22 mouse cellular contexts compared by ENCODE assay signal in genomic region chr10:79660298-79660697, GRCm38 (mm10). TPM values are rescaled to one million over a fixed set of nuclear protein-coding genes. Genes with fewer than 3 reads are reported as not detected.
A peak's percentile ranks its signal among the peaks of the same experiment; 100 is the strongest.
DNase-seq lines count a peak whose midpoint lies in the region; ATAC-seq and TF ChIP-seq lines count a peak whose summit lies in the region.
"Had no signal": no experiment of that assay in that cellular context is flagged by ENCODE, and none has a peak within 500 bp of the region (broad histone marks: within the 10 kb centered on the region; RNA-seq: fewer than 3 reads in every experiment).

No protein-coding gene starts in this region.

- no peak overlapping the region for H3K9ac ChIP-seq in heart, adult 2 months (ENCODE audit: low read depth, low read length)
- no peak overlapping the region for H3K9ac ChIP-seq in liver, postnatal 0 days (replicated peaks)
- H3K9ac ChIP-seq: embryonic facial prominence, embryonic 12.5 days; forebrain, embryonic 12.5 days; heart, embryonic 13.5 days; kidney, embryonic 15.5 days; neural tube, embryonic 15.5 days had no signal

- H3K27ac ChIP-seq in heart, adult 2 months, result no peak overlapping the region
- no peak overlapping the region for H3K27ac ChIP-seq in liver, postnatal 0 days (ENCODE audit: low read depth)
- H3K27ac ChIP-seq: embryonic facial prominence, embryonic 12.5 days; forebrain, embryonic 12.5 days; heart, embryonic 13.5 days; kidney, embryonic 15.5 days; neural tube, embryonic 15.5 days had no signal

- 85% methylated on average over 2 of the region's 2 CpGs for WGBS in heart, adult 2 months
- 73% methylated on average over 2 of the region's 2 CpGs for WGBS in liver, postnatal 0 days (ENCODE audit: insufficient replicate concordance)

- TF ChIP-seq EP300 in heart, adult 2 months (IDR thresholded peaks at IDR 0.05; ENCODE audit: insufficient read depth, low read depth, low read length), result no peak
- no peak for TF ChIP-seq EP300 in liver, postnatal 0 days (IDR thresholded peaks at IDR 0.05; ENCODE audit: low read depth)

- ATAC-seq in liver, postnatal 0 days, result no peak

- no peak overlapping the region for H3K4me2 ChIP-seq in liver, postnatal 0 days (ENCODE audit: low read depth, low read length)
- H3K4me2 ChIP-seq: embryonic facial prominence, embryonic 12.5 days; forebrain, embryonic 12.5 days; heart, embryonic 13.5 days; kidney, embryonic 15.5 days; neural tube, embryonic 15.5 days had no signal

- no peak for DNase-seq in heart, adult 2 months
- DNase-seq in heart, adult 9 months (ENCODE audit: low spot score in 2 of 2), result no peak
- DNase-seq in liver, postnatal 0 days, result no peak
- DNase-seq in liver, result no peak
- peak; percentile 32 to 36 for DNase-seq in B cell, adult 2 months
- no peak for DNase-seq in brain, embryonic 14.5 days (ENCODE audit: low read depth)
- no peak for DNase-seq in layer of hippocampus, postnatal 36 days
- no peak for DNase-seq in left cerebral cortex, adult 9 months (ENCODE audit: low spot score in 2 of 2)
- DNase-seq: cerebellum, adult 11-12 months; lung, postnatal 10 days; right cerebral cortex, postnatal 14 days had no signal

- H3K27me3 ChIP-seq in heart, adult 2 months (ENCODE audit: control insufficient read depth, insufficient read depth, low read length), result no peaks in the 10 kb centered on the region
- H3K27me3 ChIP-seq in liver, postnatal 0 days (ENCODE audit: insufficient read depth, low read length), result peaks cover 2% of the 10 kb centered on the region; the same call in 1 of the 2 replicates
- H3K27me3 ChIP-seq: embryonic facial prominence, embryonic 12.5 days; forebrain, embryonic 12.5 days; neural tube, embryonic 15.5 days had no signal

- TF ChIP-seq CTCF in heart, adult 2 months (IDR thresholded peaks at IDR 0.05), result peak; percentile 40
- peak; percentile 56 for TF ChIP-seq CTCF in liver, postnatal 0 days (IDR thresholded peaks at IDR 0.05; ENCODE audit: low read depth)
- peak; percentile 51; the same call in 1 of the 2 replicates for TF ChIP-seq CTCF in brain, embryonic 14.5 days (IDR thresholded peaks at IDR 0.05; ENCODE audit: borderline replicate concordance, extremely low read depth, insufficient read depth, insufficient read length)

- no peaks in the 10 kb centered on the region for H3K79me2 ChIP-seq in heart, adult 2 months (replicated peaks; ENCODE audit: control insufficient read depth, insufficient read depth, low read length)

- no peaks in the 10 kb centered on the region for H3K36me3 ChIP-seq in heart, adult 2 months (ENCODE audit: control insufficient read depth, insufficient read depth, low read length)
- H3K36me3 ChIP-seq in liver, postnatal 0 days (replicated peaks; ENCODE audit: insufficient read depth, low read length), result no peaks in the 10 kb centered on the region
- H3K36me3 ChIP-seq: embryonic facial prominence, embryonic 12.5 days; forebrain, embryonic 12.5 days; heart, embryonic 13.5 days; kidney, embryonic 15.5 days; neural tube, embryonic 15.5 days had no signal

- TF ChIP-seq POLR2A in heart, adult 2 months (IDR thresholded peaks at IDR 0.05; ENCODE audit: insufficient read depth, low read depth, low read length), result no peak
- TF ChIP-seq POLR2A in brain, embryonic 14.5 days (IDR thresholded peaks at IDR 0.05; ENCODE audit: borderline replicate concordance, extremely low read depth, insufficient read depth, insufficient read length, poor library complexity, severe bottlenecking), result no peak

- no peaks in the 10 kb centered on the region for H3K4me1 ChIP-seq in heart, adult 2 months (ENCODE audit: control insufficient read depth, insufficient read depth, low read length)
- no peaks in the 10 kb centered on the region for H3K4me1 ChIP-seq in liver, postnatal 0 days (ENCODE audit: insufficient read depth)
- H3K4me1 ChIP-seq: heart, embryonic 13.5 days had no signal

- no peak overlapping the region for H3K4me3 ChIP-seq in heart, adult 2 months
- H3K4me3 ChIP-seq in liver, postnatal 0 days (ENCODE audit: low read depth, low read length), result no peak overlapping the region
- H3K4me3 ChIP-seq: embryonic facial prominence, embryonic 12.5 days; forebrain, embryonic 12.5 days; heart, embryonic 13.5 days; kidney, embryonic 15.5 days; neural tube, embryonic 15.5 days had no signal

- no peaks in the 10 kb centered on the region for H3K9me3 ChIP-seq in liver, postnatal 0 days (ENCODE audit: low read length)
- H3K9me3 ChIP-seq: embryonic facial prominence, embryonic 12.5 days; forebrain, embryonic 12.5 days; heart, embryonic 13.5 days; kidney, embryonic 15.5 days; neural tube, embryonic 15.5 days had no signal

- intact Hi-C loops in heart, adult 2 months (cut with DNase I), result loop anchor here (10.0 kb wide), 1 partner anchor 905 kb away; the partner anchor contains the start of gene Ccdc105

RNA-seq across cellular contexts. Expression of gene Madcam1, which starts 4.1 kb away (rescaled TPM):
- not detected for total RNA-seq in heart, adult 2 months (2021)
- polyA plus RNA-seq in heart, adult 2 months (2012; rRNA removed), result not detected in 2 replicates
- 0.12 and 0.19 TPM in 2 replicates for polyA plus RNA-seq in liver, postnatal 0 days (2015; fragmentation: Nextera tagmentation; extraction: Ambion mirVana)
- polyA plus RNA-seq in brain, embryonic 14.5 days (2012; rRNA removed), result 0.87 and 1.1 TPM in 2 replicates
- total RNA-seq in layer of hippocampus, postnatal 36 days (2021), result not detected
- total RNA-seq: gastrocnemius, adult 8-10 months; layer of hippocampus, postnatal 25 days; monocyte, adult 5-6 weeks had no signal
- polyA plus RNA-seq: urinary bladder, adult 2 months had no signal

RNA-seq across cellular contexts. Expression of gene Tpgs1, which starts 8.9 kb away (rescaled TPM):
- 10 to 100 TPM; 16.5 to 18.8 TPM for total RNA-seq in heart, adult 2 months (2021)
- 18.0 and 28.1 TPM in 2 replicates for polyA plus RNA-seq in heart, adult 2 months (2012; rRNA removed)
- 24.9 and 25.8 TPM in 2 replicates for polyA plus RNA-seq in liver, postnatal 0 days (2015; fragmentation: Nextera tagmentation; extraction: Ambion mirVana)
- polyA plus RNA-seq in brain, embryonic 14.5 days (2012; rRNA removed), result 68.2 and 69.2 TPM in 2 replicates
- 10 to 100 TPM; 64.6 to 68.3 TPM for total RNA-seq in layer of hippocampus, postnatal 36 days (2021)

RNA-seq across cellular contexts. Expression of gene Odf3l2, which starts 14.8 kb away (rescaled TPM):
- not detected for total RNA-seq in heart, adult 2 months (2021)
- not detected in 2 replicates for polyA plus RNA-seq in heart, adult 2 months (2012; rRNA removed)
- polyA plus RNA-seq in liver, postnatal 0 days (2015; fragmentation: Nextera tagmentation; extraction: Ambion mirVana), result not detected in 2 replicates
- polyA plus RNA-seq in brain, embryonic 14.5 days (2012; rRNA removed), result 0.11 TPM in 1 of 2 replicates, not detected in the other
- total RNA-seq in layer of hippocampus, postnatal 36 days (2021), result under 1 TPM in 1 of 2 experiments, not detected in 1; 0.61 TPM
- total RNA-seq: adrenal gland, postnatal 4 days; monocyte, adult 5-6 weeks had no signal
- polyA plus RNA-seq: embryonic facial prominence, embryonic 12.5 days; forebrain, embryonic 12.5 days; heart, embryonic 13.5 days; hindbrain, embryonic 11.5 days; kidney, embryonic 15.5 days; urinary bladder, adult 2 months had no signal

RNA-seq across cellular contexts. Expression of gene Cdc34, which starts 21.7 kb away (rescaled TPM):
- total RNA-seq in heart, adult 2 months (2021), result 100 to 1,000 TPM; 196 to 216 TPM
- polyA plus RNA-seq in heart, adult 2 months (2012; rRNA removed), result 352 and 397 TPM in 2 replicates
- 77.6 and 80.1 TPM in 2 replicates for polyA plus RNA-seq in liver, postnatal 0 days (2015; fragmentation: Nextera tagmentation; extraction: Ambion mirVana)
- polyA plus RNA-seq in brain, embryonic 14.5 days (2012; rRNA removed), result 121 and 151 TPM in 2 replicates
- total RNA-seq in layer of hippocampus, postnatal 36 days (2021), result 10 to 100 TPM; 67.0 to 70.2 TPM

RNA-seq across cellular contexts. Expression of gene Shc2, which starts 22.6 kb away (rescaled TPM):
- total RNA-seq in heart, adult 2 months (2021), result 1 to 10 TPM; 1.9 to 2.1 TPM
- polyA plus RNA-seq in heart, adult 2 months (2012; rRNA removed), result 2.9 and 3.7 TPM in 2 replicates
- polyA plus RNA-seq in liver, postnatal 0 days (2015; fragmentation: Nextera tagmentation; extraction: Ambion mirVana), result 0.05 and 0.07 TPM in 2 replicates
- polyA plus RNA-seq in brain, embryonic 14.5 days (2012; rRNA removed), result 48.1 and 54.9 TPM in 2 replicates
- total RNA-seq in layer of hippocampus, postnatal 36 days (2021), result 10 to 100 TPM; 44.0 to 44.8 TPM
- total RNA-seq: monocyte, adult 5-6 weeks had no signal

Comparison
In these comparisons a context has a peak if more than half of its experiments do, and no peak if none do; other contexts are left out.
1. DNase-seq: peak in B cell, adult 2 months (2 of 2); none in heart, adult 2 months (0 of 2), heart, adult 9 months (0 of 2), liver, postnatal 0 days (single experiment), liver (single experiment), brain, embryonic 14.5 days (single experiment), layer of hippocampus, postnatal 36 days (0 of 2) and left cerebral cortex, adult 9 months (0 of 2).
2. Peak in every context shown above with its lines, with median percentiles within 50 percentile points of each other: CTCF ChIP-seq.